Mouse (Mus musculus) midbrain, embryonic 10.5 days (tissue): Measurements from ENCODE around the gene Slc36a1. TPM values are rescaled to one million over a fixed set of nuclear protein-coding genes. Genes with fewer than 3 reads are reported as not detected.

Source experiments
- DNase-seq: peaks from one replicate; pipeline ENCODE4 v3.0.0-alpha.2; 2017; ENCODE audit warnings: low spot score
- H3K27ac ChIP-seq: fragments of 300-500 bp; sonication (generic); replicated peaks from 2 replicates; pipeline ENCODE4 v1.5.1; 2016; ENCODE audit warnings: mild to moderate bottlenecking
- H3K27me3 ChIP-seq: fragments of 300-500 bp; sonication (generic); 2 replicates; pipeline ENCODE4 v1.6.1; 2016; ENCODE audit warnings: low read depth, mild to moderate bottlenecking; ENCODE audit not compliant: poor library complexity, severe bottlenecking
- H3K36me3 ChIP-seq: fragments of 300-500 bp; sonication (generic); 2 replicates; pipeline ENCODE4 v1.6.1; 2016; ENCODE audit warnings: mild to moderate bottlenecking, moderate library complexity
- H3K4me1 ChIP-seq: fragments of 300-500 bp; sonication (generic); 2 replicates; pipeline ENCODE4 v1.6.1; 2016
- H3K4me3 ChIP-seq: fragments of 300-500 bp; sonication (generic); 2 replicates; pipeline ENCODE4 v1.5.1; 2016; ENCODE audit warnings: mild to moderate bottlenecking, moderate library complexity
- H3K9me3 ChIP-seq: fragments of 300-500 bp; sonication (generic); replicated peaks from 2 replicates; pipeline ENCODE4 v1.6.1; 2016; ENCODE audit warnings: mild to moderate bottlenecking
- WGBS: fragments of 180-500 bp; shearing (Covaris S2); methylation state at CpG from one replicate; pipeline ENCODE4 v1.1.7; 2016; 5-methylcytosine and 5-hydroxymethylcytosine counted together
- polyA plus RNA-seq: library from polyadenylated mRNA; unstranded; fragments of >200 nt; fragmentation: Nextera tagmentation; extraction: Ambion mirVana; gene quantifications from 2 replicates; pipeline ENCODE4 v1.2.1, GENCODE M21; 2016

Gene Slc36a1
- polyA plus RNA-seq, 1 experiment from 2014 or later = 1.0 TPM

DNA sequence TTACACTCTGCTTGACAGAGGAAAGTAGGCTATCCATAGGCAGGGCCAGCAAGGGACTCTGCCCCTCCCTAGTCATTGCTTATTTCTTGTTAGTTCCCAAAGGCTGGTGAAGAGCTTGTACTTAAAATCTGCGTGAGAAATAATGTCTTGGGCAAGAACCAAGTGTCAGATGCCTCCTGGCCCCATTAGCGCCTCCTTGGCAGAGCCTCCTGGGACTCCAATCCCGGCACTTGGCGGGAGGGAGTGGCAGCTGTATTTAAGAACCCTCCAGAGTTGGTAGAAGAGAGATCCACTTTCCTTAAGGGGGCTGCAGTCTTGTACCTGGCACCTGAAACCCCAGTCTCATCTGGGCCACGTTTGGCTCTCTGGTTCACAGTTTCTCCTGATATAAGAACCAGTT lies 10.0 kb downstream of the Slc36a1 start:
- Histone ChIP-seq H3K27ac (no peak overlapping the region), H3K27me3 (no peaks in the 10 kb centered on the region), H3K9me3 (no peaks in the 10 kb centered on the region; the same call in 1 of the 2 replicates), H3K36me3 (peaks cover 4% of the 10 kb centered on the region; the same call in 1 of the 2 replicates), H3K4me1 (0 out of 2 replicates have a peak, but pooled peaks cover 7% of the 10 kb centered on the region), H3K4me3 (no peak overlapping the region)
- no peak for DNase-seq
- 85% methylated on average over 5 of the region's 5 CpGs for WGBS

DNA sequence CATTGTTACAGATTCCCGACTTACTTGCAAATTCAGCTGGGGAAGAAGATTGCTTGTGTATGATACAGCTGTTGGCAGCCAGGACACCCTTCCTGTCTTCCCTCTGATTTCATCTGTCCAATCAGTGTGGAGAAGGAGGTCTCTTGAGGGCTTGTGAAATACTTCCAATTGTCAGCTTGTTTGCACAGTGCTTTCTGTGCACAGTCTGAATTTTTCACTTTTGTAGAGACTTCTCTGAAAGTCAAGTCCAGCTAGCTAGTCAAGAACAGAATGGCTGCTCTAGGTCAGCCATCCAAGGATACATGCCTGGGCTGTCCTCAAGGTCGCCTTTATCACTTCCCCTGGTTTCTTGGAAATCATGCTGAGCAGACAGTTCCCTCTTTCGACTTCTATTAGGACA lies 10.8 kb downstream of the Slc36a1 start:
- H3K4me3 ChIP-seq = no peak overlapping the region
- H3K27me3 ChIP-seq = no peaks in the 10 kb centered on the region
- H3K4me1 ChIP-seq = 0 out of 2 replicates have a peak, but pooled peaks cover under 1% of the 10 kb centered on the region
- no peak overlapping the region for H3K27ac ChIP-seq
- DNase-seq = no peak
- no peaks in the 10 kb centered on the region; the same call in 1 of the 2 replicates for H3K9me3 ChIP-seq
- WGBS = 91% methylated on average over 3 of the region's 3 CpGs
- peaks cover 6% of the 10 kb centered on the region; the same call in 1 of the 2 replicates for H3K36me3 ChIP-seq

DNA sequence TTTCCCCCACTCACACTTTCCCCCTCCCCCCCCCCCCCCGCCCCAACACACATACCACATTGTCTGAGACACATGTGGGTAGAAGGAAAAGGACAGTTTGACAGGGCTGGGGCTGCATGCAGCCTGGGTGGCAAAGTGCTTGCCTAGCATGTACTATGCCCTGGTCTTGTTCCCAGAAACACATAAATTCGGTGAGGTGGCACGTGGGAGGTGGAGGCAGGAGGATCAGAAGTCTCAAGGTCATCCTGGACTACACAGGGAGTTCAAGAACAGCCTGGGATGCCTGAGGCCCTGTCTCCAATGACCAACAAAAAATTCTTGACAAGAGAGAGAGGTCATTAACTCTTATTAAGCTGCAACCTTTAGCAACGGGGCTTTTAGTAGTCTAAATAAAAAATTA lies 11.9 kb downstream of the Slc36a1 start:
- 76% methylated on average over 4 of the region's 4 CpGs for WGBS
- DNase-seq = no peak
- H3K27me3 ChIP-seq = no peaks in the 10 kb centered on the region
- no peak overlapping the region for H3K27ac ChIP-seq
- H3K4me3 ChIP-seq = no peak overlapping the region
- H3K9me3 ChIP-seq = no peaks in the 10 kb centered on the region; the same call in 1 of the 2 replicates
- H3K36me3 ChIP-seq = peaks cover 10% of the 10 kb centered on the region; the same call in 1 of the 2 replicates
- H3K4me1 ChIP-seq = no peaks in the 10 kb centered on the region

DNA sequence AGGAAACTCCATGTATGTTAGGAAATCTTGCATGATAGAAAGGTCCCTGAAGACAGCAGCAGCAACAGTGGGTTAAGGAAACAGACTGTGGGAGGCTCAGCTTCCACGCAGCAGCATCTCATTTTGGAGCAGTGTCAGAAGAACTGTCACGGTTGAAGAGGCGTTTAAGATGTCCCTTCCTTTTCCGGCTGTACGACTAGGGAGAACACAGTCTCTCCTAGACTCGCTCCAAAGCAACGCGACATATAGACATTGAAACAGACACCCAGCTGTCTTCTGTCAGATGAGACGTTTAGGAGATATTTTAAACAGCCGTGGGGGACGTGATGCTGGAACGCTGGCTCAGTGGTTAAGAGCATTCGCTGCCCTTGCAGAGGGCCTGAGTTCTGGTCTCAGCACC lies 12.7 kb downstream of the Slc36a1 start:
- Histone ChIP-seq H3K36me3 (peaks cover 14% of the 10 kb centered on the region; the same call in 1 of the 2 replicates), H3K27ac (no peak overlapping the region), H3K4me1 (no peaks in the 10 kb centered on the region), H3K27me3 (no peaks in the 10 kb centered on the region), H3K4me3 (no peak overlapping the region), H3K9me3 (no peaks in the 10 kb centered on the region; the same call in 1 of the 2 replicates)
- no peak for DNase-seq
- WGBS = 92% methylated on average over 13 of the region's 13 CpGs

DNA sequence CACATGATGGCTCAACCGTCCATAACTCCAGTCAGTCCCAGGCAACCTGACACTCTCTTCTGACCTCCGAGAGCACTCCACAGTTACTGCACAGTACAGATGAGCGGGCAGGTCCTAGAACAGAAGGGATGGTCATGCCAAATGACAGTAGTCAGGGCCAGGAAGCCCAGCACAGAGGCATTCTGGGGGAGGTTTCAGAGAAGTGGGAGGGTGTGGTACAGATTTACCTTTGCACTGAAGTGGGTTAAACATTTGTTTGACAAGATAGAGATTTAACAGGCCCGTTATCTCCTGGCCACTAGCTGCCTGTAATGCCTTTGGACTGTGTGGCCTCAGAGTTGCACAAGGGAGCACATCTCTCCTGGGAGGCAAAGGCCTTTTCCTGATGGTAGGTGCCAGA lies 13.3 kb downstream of the Slc36a1 start:
- Histone ChIP-seq H3K36me3 (peaks cover 17% of the 10 kb centered on the region; the same call in 1 of the 2 replicates), H3K9me3 (no peaks in the 10 kb centered on the region), H3K4me3 (no peak overlapping the region), H3K4me1 (no peaks in the 10 kb centered on the region), H3K27ac (no peak overlapping the region), H3K27me3 (no peaks in the 10 kb centered on the region)
- WGBS = 86% methylated on average over 4 of the region's 4 CpGs
- no peak for DNase-seq

DNA sequence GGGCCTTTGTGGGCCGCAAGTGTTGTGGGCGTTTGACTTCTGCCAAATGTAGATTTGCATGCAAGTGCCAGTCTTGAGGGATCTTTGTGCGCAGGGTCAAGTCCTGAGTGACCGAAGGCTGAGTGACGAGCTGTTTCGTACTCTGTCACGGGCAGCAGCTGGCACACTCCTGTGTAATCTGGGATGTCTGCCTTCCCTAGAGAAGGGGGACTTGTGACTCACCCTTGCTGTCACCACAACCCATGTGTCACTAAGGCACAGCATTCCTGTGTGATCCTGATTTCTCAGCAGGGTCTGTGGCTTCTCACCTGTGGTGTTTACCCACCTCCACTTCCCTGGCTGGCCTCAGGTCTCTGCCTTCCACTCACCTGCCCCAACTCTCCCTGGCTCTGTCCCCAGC lies 13.7 kb downstream of the Slc36a1 start:
- no peak for DNase-seq
- H3K9me3 ChIP-seq = no peaks in the 10 kb centered on the region
- no peaks in the 10 kb centered on the region for H3K4me1 ChIP-seq
- 94% methylated on average over 7 of the region's 7 CpGs for WGBS
- no peaks in the 10 kb centered on the region for H3K27me3 ChIP-seq
- peaks cover 17% of the 10 kb centered on the region; the same call in 1 of the 2 replicates for H3K36me3 ChIP-seq
- H3K4me3 ChIP-seq = no peak overlapping the region
- H3K27ac ChIP-seq = no peak overlapping the region

DNA sequence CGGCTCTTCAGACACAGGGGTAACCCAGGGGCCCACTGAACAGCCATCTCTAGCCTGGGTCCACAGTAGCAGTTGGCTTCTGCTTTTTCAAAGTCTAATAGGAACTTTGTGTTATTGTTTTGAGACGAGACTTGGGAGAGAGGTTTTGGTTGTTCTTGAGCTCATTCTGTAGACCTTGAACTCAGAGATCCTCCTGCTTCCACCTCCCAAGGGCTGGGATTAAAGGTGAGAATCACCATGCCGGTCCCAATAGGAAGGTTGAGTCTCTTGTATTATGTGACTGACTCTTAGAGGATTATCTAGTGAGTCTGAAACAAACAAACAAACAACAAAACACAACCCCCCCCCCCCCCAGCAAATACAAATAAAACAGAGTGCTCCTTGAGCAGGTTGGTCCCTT lies 14.3 kb downstream of the Slc36a1 start:
- Histone ChIP-seq H3K9me3 (no peaks in the 10 kb centered on the region), H3K36me3 (peaks cover 20% of the 10 kb centered on the region), H3K4me3 (no peak overlapping the region), H3K27me3 (no peaks in the 10 kb centered on the region), H3K4me1 (no peaks in the 10 kb centered on the region), H3K27ac (no peak overlapping the region)
- DNase-seq = no peak
- WGBS = 88% methylated on average over 3 of the region's 3 CpGs

DNA sequence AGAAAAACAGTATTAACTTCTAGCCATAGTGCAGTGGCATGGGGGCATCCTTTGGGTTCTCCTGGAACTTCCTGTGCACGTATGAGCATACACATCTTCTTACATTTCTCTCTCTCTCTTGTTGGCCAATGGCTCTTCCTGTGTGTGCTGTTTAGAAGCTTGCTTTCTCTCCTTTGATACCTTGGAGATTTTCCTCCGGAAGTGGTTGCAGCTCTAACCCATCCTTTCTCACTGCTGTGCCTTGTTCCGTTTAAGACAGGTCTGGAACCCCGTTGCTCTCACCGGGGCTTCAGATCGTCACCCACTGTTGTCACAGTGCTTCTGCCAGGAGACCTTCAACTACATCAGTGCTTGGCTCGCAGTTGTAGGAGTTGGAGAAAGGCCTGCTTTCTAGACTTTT lies 17.2 kb downstream of the Slc36a1 start:
- H3K27me3 ChIP-seq = no peaks in the 10 kb centered on the region
- no peak overlapping the region for H3K27ac ChIP-seq
- H3K9me3 ChIP-seq = no peaks in the 10 kb centered on the region
- no peak for DNase-seq
- H3K36me3 ChIP-seq = peaks cover 40% of the 10 kb centered on the region
- 89% methylated on average over 7 of the region's 7 CpGs for WGBS
- H3K4me1 ChIP-seq = no peaks in the 10 kb centered on the region
- H3K4me3 ChIP-seq = no peak overlapping the region

DNA sequence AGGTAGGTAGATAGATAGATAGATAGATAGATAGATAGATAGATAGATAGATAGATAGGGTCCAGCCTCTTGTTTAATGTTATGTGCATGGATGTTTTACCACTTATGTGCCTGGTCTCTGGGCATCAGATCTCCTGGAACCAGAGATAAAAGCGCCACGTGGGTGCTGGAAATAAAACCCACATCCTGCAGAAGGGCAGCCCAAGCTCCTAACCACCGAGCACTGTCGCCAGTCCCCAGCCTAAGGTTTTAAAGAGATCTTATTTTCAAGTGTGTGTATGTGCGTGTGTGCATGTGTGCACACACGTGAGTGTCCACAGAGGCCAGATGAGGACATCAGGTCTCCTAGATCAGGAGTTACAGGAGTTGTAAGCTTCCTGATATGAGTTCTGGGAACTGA lies 26.9 kb downstream of the Slc36a1 start:
- H3K27ac ChIP-seq = no peak overlapping the region
- no peak for DNase-seq
- H3K27me3 ChIP-seq = no peaks in the 10 kb centered on the region
- H3K4me1 ChIP-seq = no peaks in the 10 kb centered on the region
- no peak overlapping the region for H3K4me3 ChIP-seq
- H3K36me3 ChIP-seq = peaks cover 34% of the 10 kb centered on the region
- 92% methylated on average over 6 of the region's 6 CpGs for WGBS
- H3K9me3 ChIP-seq = no peaks in the 10 kb centered on the region

DNA sequence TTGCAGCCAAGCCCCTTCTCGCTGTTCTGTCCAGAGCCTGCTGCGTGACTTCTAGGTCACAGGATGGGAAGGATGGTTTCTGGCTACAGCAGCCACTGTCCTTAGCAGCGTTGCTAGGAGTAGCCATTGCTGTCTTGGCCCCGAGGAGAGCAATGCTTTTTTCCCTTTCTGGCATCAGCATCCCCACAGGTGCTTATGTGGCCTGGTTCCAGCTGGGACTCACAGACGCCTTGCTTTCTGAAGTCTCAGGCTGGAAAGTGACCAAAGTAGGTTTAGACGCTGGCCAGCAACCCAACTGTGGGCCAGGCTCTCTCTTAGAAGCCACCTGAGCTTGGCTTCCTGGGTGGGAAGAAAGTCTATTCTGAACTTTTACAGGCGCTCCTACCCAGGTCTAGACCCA lies 30.1 kb downstream of the Slc36a1 start:
- WGBS = 92% methylated on average over 7 of the region's 7 CpGs
- Histone ChIP-seq H3K4me1 (no peaks in the 10 kb centered on the region), H3K27me3 (no peaks in the 10 kb centered on the region), H3K36me3 (peaks cover 21% of the 10 kb centered on the region), H3K9me3 (no peaks in the 10 kb centered on the region), H3K27ac (no peak overlapping the region), H3K4me3 (no peak overlapping the region)
- DNase-seq = no peak

DNA sequence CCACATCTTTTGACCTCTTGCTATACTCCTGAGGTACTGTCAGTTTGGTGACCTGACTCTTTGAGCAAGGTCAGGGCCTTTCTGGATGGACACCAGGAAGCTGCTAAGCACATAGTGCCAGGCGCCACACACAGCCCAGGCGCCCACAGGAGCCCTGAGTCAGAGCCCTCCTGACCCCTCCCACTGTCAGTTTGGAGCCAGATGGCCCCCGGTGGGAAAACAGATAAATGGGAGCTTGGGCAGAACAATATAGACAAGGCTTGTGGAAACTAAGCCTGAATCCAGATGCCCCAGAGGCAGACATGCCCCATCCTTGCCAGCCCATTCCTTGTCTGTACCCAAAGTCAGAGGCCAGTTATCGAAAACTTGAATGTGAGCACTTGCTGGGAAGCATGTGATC lies 30.6 kb downstream of the Slc36a1 start:
- no peaks in the 10 kb centered on the region for H3K9me3 ChIP-seq
- no peak for DNase-seq
- H3K36me3 ChIP-seq = peaks cover 21% of the 10 kb centered on the region
- H3K4me1 ChIP-seq = no peaks in the 10 kb centered on the region
- no peak overlapping the region for H3K27ac ChIP-seq
- no peaks in the 10 kb centered on the region for H3K27me3 ChIP-seq
- no peak overlapping the region for H3K4me3 ChIP-seq
- 85% methylated on average over 4 of the region's 4 CpGs for WGBS

DNA sequence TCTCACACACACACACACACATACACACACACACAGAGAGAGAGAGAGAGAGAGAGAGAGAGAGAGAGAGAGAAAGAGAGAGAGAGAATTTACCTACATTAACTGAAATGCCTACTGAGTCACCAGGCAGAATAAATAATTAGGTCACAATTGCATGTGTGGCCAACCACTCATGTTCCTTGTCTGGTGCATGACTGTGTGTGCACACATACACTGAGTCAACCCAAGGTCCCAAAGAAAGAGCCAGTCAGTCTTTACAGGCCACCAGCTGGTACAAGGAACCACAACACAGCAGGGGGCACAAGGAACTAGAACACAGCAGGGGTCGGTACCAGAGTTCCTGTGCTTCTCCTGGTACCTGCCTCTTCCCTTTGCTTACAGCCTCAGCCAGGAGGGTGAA lies 32.7 kb downstream of the Slc36a1 start:
- Histone ChIP-seq H3K36me3 (peaks cover 19% of the 10 kb centered on the region), H3K4me3 (no peak overlapping the region), H3K27ac (no peak overlapping the region), H3K27me3 (no peaks in the 10 kb centered on the region), H3K9me3 (no peaks in the 10 kb centered on the region), H3K4me1 (no peaks in the 10 kb centered on the region)
- DNase-seq = no peak
- 71% methylated on average over 1 of the region's 1 CpGs for WGBS

DNA sequence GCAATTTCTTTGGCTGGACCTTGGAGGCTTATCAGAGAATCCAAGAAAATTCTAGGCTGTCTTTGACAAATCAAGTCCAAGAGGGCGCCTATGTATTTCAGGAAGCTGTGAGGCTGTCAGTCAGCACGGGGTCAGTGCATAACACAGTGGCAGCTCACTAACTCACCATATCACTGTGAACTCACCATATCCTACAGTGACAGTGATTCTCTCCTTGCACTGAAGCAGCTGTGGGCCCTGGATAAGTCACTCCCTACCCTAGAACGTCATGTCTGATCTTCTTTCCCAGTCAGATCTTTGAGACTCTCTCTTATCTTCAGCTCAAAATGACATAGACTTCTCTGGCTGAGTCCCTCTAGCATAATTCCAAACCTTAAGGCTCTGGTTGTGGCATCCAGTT lies 35.3 kb downstream of the Slc36a1 start:
- no peaks in the 10 kb centered on the region for H3K4me1 ChIP-seq
- H3K27me3 ChIP-seq = no peaks in the 10 kb centered on the region
- H3K36me3 ChIP-seq = no peaks in the 10 kb centered on the region; the same call in 1 of the 2 replicates
- H3K27ac ChIP-seq = no peak overlapping the region
- WGBS = 81% methylated on average over 3 of the region's 3 CpGs
- no peak for DNase-seq
- no peak overlapping the region for H3K4me3 ChIP-seq
- no peaks in the 10 kb centered on the region for H3K9me3 ChIP-seq

DNA sequence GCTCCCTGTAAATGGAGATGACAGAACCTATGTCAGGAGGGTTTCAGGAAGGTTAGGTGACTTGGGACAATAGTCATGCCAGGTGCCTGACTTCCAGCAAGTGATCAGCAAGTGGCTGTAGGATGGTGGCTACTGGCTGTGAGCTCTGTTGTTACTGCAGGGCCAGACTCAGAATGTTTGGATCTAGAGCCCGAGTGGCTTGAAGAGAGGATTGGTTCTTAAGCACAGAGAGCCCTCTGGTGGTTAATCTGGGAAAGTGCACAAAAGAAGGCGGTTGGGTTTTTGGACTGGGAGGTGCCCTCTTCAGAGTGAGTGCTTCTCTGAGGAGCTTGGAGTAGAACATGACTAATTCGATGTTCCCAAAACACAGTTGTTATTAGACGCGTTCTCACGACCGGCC lies 36.4 kb downstream of the Slc36a1 start:
- H3K4me1 ChIP-seq = no peaks in the 10 kb centered on the region
- no peak overlapping the region for H3K4me3 ChIP-seq
- no peaks in the 10 kb centered on the region for H3K36me3 ChIP-seq
- DNase-seq = peak; percentile 37
- no peaks in the 10 kb centered on the region for H3K9me3 ChIP-seq
- no peaks in the 10 kb centered on the region for H3K27me3 ChIP-seq
- WGBS = 72% methylated on average over 7 of the region's 7 CpGs
- no peak overlapping the region for H3K27ac ChIP-seq
